Mouse (Mus musculus): Measurements from ENCODE around the gene Zfp940. TPM values are rescaled to one million over a fixed set of nuclear protein-coding genes. Genes with fewer than 3 reads are reported as not detected.
A peak's percentile ranks its signal among the peaks of the same experiment; 100 is the strongest.

The Zfp940 gene
- polyA plus RNA-seq, 1 experiment from 2014 or later = 11.3 TPM

GRCm38 (mm10) chr7:29859532-29860517 lies 6.4 kb upstream of the Zfp940 start, which contains the start of gene Zfp420:
TSS of gene Zfp420 (plus strand) at chr7:29859979.
- Histone ChIP-seq H3K27me3 (ENCODE audit: control insufficient read depth, insufficient read depth, low read length) (no peaks in the 10 kb centered on the region), H3K9ac (ENCODE audit: low read length) (peak within 1 kb of the TSS; percentile 60), H3K9me3 (ENCODE audit: control insufficient read depth, low read length) (no peaks in the 10 kb centered on the region), H3K4me2 (ENCODE audit: low read depth, low read length, severe bottlenecking) (peak within 1 kb of the TSS; percentile 86), H3K27ac (ENCODE audit: low read depth, low read length) (no peak within 1 kb of the TSS), H3K4me3 (ENCODE audit: low read depth, low read length) (peak within 1 kb of the TSS; percentile 44), H3K36me3 (ENCODE audit: control insufficient read depth, insufficient read depth, low read length) (no peaks in the 10 kb centered on the region; the same call in 1 of the 2 replicates), H3K4me1 (replicated peaks; ENCODE audit: control insufficient read depth, insufficient read depth, low read length) (peaks cover 6% of the 10 kb centered on the region; the same call in 1 of the 2 replicates)
- peak; percentile 98 for ATAC-seq (replicated peaks; ENCODE audit: low FRiP score)
- WGBS = 6% methylated on average over 32 of the region's 32 CpGs
- DNase-seq (ENCODE audit: low spot score) = peak; percentile 91

GRCm38 (mm10) chr7:29852831-29853218 lies 644 bp downstream of the Zfp940 start:
- no peaks in the 10 kb centered on the region for H3K36me3 ChIP-seq (ENCODE audit: control insufficient read depth, insufficient read depth, low read length)
- no peak for DNase-seq (ENCODE audit: low spot score)
- H3K4me2 ChIP-seq (ENCODE audit: low read depth, low read length, severe bottlenecking) = peak overlapping the region; percentile 76
- peak overlapping the region; percentile 58 for H3K4me3 ChIP-seq (ENCODE audit: low read depth, low read length)
- WGBS = 53% methylated on average over 9 of the region's 9 CpGs
- H3K27ac ChIP-seq (ENCODE audit: low read depth, low read length) = no peak overlapping the region
- no peak for ATAC-seq (replicated peaks; ENCODE audit: low FRiP score)
- no peaks in the 10 kb centered on the region for H3K9me3 ChIP-seq (ENCODE audit: control insufficient read depth, low read length)
- no peaks in the 10 kb centered on the region for H3K27me3 ChIP-seq (ENCODE audit: control insufficient read depth, insufficient read depth, low read length)
- peaks cover 4% of the 10 kb centered on the region; the same call in 1 of the 2 replicates for H3K4me1 ChIP-seq (replicated peaks; ENCODE audit: control insufficient read depth, insufficient read depth, low read length)
- peak overlapping the region; percentile 70 for H3K9ac ChIP-seq (ENCODE audit: low read length)

GRCm38 (mm10) chr7:29844616-29845015 lies 8.9 kb downstream of the Zfp940 start:
- Histone ChIP-seq H3K27ac (ENCODE audit: low read depth, low read length) (no peak overlapping the region), H3K27me3 (ENCODE audit: control insufficient read depth, insufficient read depth, low read length) (no peaks in the 10 kb centered on the region), H3K4me2 (ENCODE audit: low read depth, low read length, severe bottlenecking) (no peak overlapping the region), H3K9me3 (ENCODE audit: control insufficient read depth, low read length) (no peaks in the 10 kb centered on the region), H3K9ac (ENCODE audit: low read length) (no peak overlapping the region), H3K4me3 (ENCODE audit: low read depth, low read length) (no peak overlapping the region), H3K4me1 (replicated peaks; ENCODE audit: control insufficient read depth, insufficient read depth, low read length) (no peaks in the 10 kb centered on the region), H3K36me3 (ENCODE audit: control insufficient read depth, insufficient read depth, low read length) (peaks cover 11% of the 10 kb centered on the region)
- ATAC-seq (replicated peaks; ENCODE audit: low FRiP score) (no peak), DNase-seq (ENCODE audit: low spot score) (no peak)
- WGBS = 90% methylated on average over 5 of the region's 5 CpGs

- 87% methylated on average over 1 of the region's 1 CpGs for WGBS
- DNase-seq (ENCODE audit: low spot score) (no peak), ATAC-seq (replicated peaks; ENCODE audit: low FRiP score) (no peak)
- Histone ChIP-seq H3K4me1 (replicated peaks; ENCODE audit: control insufficient read depth, insufficient read depth, low read length) (no peaks in the 10 kb centered on the region), H3K4me3 (ENCODE audit: low read depth, low read length) (no peak overlapping the region), H3K27me3 (ENCODE audit: control insufficient read depth, insufficient read depth, low read length) (no peaks in the 10 kb centered on the region), H3K27ac (ENCODE audit: low read depth, low read length) (no peak overlapping the region), H3K4me2 (ENCODE audit: low read depth, low read length, severe bottlenecking) (no peak overlapping the region), H3K36me3 (ENCODE audit: control insufficient read depth, insufficient read depth, low read length) (peaks cover 11% of the 10 kb centered on the region), H3K9me3 (ENCODE audit: control insufficient read depth, low read length) (no peaks in the 10 kb centered on the region), H3K9ac (ENCODE audit: low read length) (no peak overlapping the region)
Observed at GRCm38 (mm10) chr7:29842105-29842504, 11.4 kb downstream of the Zfp940 start.

- ATAC-seq (replicated peaks; ENCODE audit: low FRiP score) (no peak), DNase-seq (ENCODE audit: low spot score) (no peak)
- no peak overlapping the region for H3K4me3 ChIP-seq (ENCODE audit: low read depth, low read length)
- H3K4me2 ChIP-seq (ENCODE audit: low read depth, low read length, severe bottlenecking) = no peak overlapping the region
- H3K9me3 ChIP-seq (ENCODE audit: control insufficient read depth, low read length) = no peaks in the 10 kb centered on the region
- no peak overlapping the region for H3K9ac ChIP-seq (ENCODE audit: low read length)
- peaks cover 1% of the 10 kb centered on the region; the same call in 1 of the 2 replicates for H3K36me3 ChIP-seq (ENCODE audit: control insufficient read depth, insufficient read depth, low read length)
- 84% methylated on average over 3 of the region's 3 CpGs for WGBS
- H3K27me3 ChIP-seq (ENCODE audit: control insufficient read depth, insufficient read depth, low read length) = no peaks in the 10 kb centered on the region
- H3K27ac ChIP-seq (ENCODE audit: low read depth, low read length) = no peak overlapping the region
- H3K4me1 ChIP-seq (replicated peaks; ENCODE audit: control insufficient read depth, insufficient read depth, low read length) = no peaks in the 10 kb centered on the region
Observed at GRCm38 (mm10) chr7:29839256-29839655, 14.2 kb downstream of the Zfp940 start.

GRCm38 (mm10) chr7:29836816-29837215 lies 16.7 kb downstream of the Zfp940 start:
- DNase-seq (ENCODE audit: low spot score) (no peak), ATAC-seq (replicated peaks; ENCODE audit: low FRiP score) (no peak)
- Histone ChIP-seq H3K36me3 (ENCODE audit: control insufficient read depth, insufficient read depth, low read length) (no peaks in the 10 kb centered on the region), H3K9me3 (ENCODE audit: control insufficient read depth, low read length) (no peaks in the 10 kb centered on the region), H3K4me1 (replicated peaks; ENCODE audit: control insufficient read depth, insufficient read depth, low read length) (no peaks in the 10 kb centered on the region), H3K27ac (ENCODE audit: low read depth, low read length) (no peak overlapping the region), H3K27me3 (ENCODE audit: control insufficient read depth, insufficient read depth, low read length) (no peaks in the 10 kb centered on the region), H3K4me2 (ENCODE audit: low read depth, low read length, severe bottlenecking) (no peak overlapping the region), H3K4me3 (ENCODE audit: low read depth, low read length) (no peak overlapping the region), H3K9ac (ENCODE audit: low read length) (no peak overlapping the region)
- WGBS = 92% methylated on average over 1 of the region's 1 CpGs

- 92% methylated on average over 12 of the region's 12 CpGs for WGBS
- peaks cover 21% of the 10 kb centered on the region for H3K36me3 ChIP-seq (ENCODE audit: control insufficient read depth, insufficient read depth, low read length)
- no peak for ATAC-seq (replicated peaks; ENCODE audit: low FRiP score)
Observed at GRCm38 (mm10) chr7:29829804-29830203, 23.7 kb downstream of the Zfp940 start.

GRCm38 (mm10) chr7:29828001-29828400 lies 25.5 kb downstream of the Zfp940 start:
- H3K36me3 ChIP-seq (ENCODE audit: control insufficient read depth, insufficient read depth, low read length) = peaks cover 21% of the 10 kb centered on the region
- H3K4me2 ChIP-seq (ENCODE audit: low read depth, low read length, severe bottlenecking) = no peak overlapping the region
- no peak for ATAC-seq (replicated peaks; ENCODE audit: low FRiP score)
- no peak overlapping the region for H3K4me3 ChIP-seq (ENCODE audit: low read depth, low read length)
- WGBS = 95% methylated on average over 12 of the region's 12 CpGs
- no peak overlapping the region for H3K27ac ChIP-seq (ENCODE audit: low read depth, low read length)
- H3K9me3 ChIP-seq (ENCODE audit: control insufficient read depth, low read length) = no peaks in the 10 kb centered on the region
- H3K9ac ChIP-seq (ENCODE audit: low read length) = no peak overlapping the region
- DNase-seq (ENCODE audit: low spot score) = no peak
- no peaks in the 10 kb centered on the region for H3K27me3 ChIP-seq (ENCODE audit: control insufficient read depth, insufficient read depth, low read length)
- H3K4me1 ChIP-seq (replicated peaks; ENCODE audit: control insufficient read depth, insufficient read depth, low read length) = no peaks in the 10 kb centered on the region

More at GRCm38 (mm10) chr7:29829804-29830203, 23.7 kb downstream of the Zfp940 start:
- no peak for DNase-seq (ENCODE audit: low spot score)
- Histone ChIP-seq H3K4me1 (replicated peaks; ENCODE audit: control insufficient read depth, insufficient read depth, low read length) (no peaks in the 10 kb centered on the region), H3K9me3 (ENCODE audit: control insufficient read depth, low read length) (no peaks in the 10 kb centered on the region), H3K27me3 (ENCODE audit: control insufficient read depth, insufficient read depth, low read length) (no peaks in the 10 kb centered on the region), H3K27ac (ENCODE audit: low read depth, low read length) (no peak overlapping the region), H3K4me3 (ENCODE audit: low read depth, low read length) (no peak overlapping the region), H3K9ac (ENCODE audit: low read length) (no peak overlapping the region), H3K4me2 (ENCODE audit: low read depth, low read length, severe bottlenecking) (no peak overlapping the region)

All from forebrain, embryonic 11.5 days (tissue).